Mouse (Mus musculus): Measurements from ENCODE around the gene Pex11b. TPM values are rescaled to one million over a fixed set of nuclear protein-coding genes. Genes with fewer than 3 reads are reported as not detected.
A peak's percentile ranks its signal among the peaks of the same experiment; 100 is the strongest.
"Not testable (repeated sequence)": the region's sequence is repeated elsewhere in the genome, so short reads cannot be mapped to it uniquely, and the experiment has no call there.

Pex11b gene
- polyA plus RNA-seq, 1 experiment from 2014 or later = 52.6 TPM

DNA sequence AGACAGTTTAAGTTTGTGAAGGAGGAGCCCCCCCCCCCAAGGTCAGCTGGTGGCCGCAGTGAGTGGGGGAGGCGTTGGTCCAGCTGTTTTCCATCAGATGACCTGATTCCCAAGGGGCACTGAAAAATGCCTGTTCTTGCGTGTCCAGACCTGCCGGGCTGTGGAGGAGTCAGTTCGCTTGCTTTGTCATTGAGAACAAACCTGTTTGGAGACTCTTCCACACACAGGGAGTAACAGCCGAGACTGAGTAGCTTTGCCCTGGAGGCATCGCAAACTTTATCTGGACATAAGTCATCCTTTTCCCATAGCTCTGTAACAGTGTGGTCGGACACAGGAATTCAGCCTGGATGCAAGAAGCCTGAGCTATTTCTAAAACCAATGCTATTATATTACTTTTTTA, 39.3 kb downstream of the Pex11b start:
- no peak for DNase-seq (ENCODE audit: low spot score)

DNA sequence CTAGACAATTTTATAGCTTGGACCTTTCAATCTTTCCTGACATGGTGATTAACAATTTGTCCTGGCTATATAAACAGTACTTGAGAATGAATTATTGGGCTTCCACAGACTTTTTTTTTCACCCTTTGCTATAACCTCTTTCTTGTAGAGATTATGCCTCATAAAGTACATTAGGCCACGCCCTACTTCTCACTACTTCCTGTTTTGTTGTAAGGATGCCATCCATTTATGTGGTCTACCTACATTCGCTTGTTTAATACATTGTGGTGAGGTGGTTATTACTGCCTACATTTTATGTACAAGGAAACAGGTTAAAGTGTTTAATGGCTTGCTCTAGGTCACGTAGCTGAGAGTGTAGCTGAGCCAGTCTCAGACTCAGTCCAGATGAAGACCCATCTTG, 40.0 kb downstream of the Pex11b start:
- peak; percentile 19 for DNase-seq (ENCODE audit: low spot score)

DNA sequence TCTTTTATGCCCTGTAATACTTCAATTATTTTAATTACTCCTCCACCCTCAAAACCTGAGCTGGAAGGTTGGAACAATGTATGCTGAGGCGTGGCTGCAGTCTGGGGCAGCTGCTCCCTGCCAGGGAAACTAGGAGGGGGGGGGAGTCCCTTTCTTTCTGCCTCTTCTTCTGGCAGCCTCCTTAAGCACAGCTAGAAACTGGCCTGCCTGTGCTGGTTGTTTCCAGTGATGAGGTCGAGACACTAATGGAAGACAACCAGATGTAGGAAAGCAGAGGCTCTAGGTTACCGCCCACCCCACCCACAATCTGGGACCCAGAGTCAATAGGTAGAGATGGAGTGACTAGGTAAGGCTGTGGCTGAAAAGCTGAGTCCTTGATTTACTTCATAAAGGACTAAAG, 40.5 kb downstream of the Pex11b start:
- DNase-seq (ENCODE audit: low spot score) = no peak

DNA sequence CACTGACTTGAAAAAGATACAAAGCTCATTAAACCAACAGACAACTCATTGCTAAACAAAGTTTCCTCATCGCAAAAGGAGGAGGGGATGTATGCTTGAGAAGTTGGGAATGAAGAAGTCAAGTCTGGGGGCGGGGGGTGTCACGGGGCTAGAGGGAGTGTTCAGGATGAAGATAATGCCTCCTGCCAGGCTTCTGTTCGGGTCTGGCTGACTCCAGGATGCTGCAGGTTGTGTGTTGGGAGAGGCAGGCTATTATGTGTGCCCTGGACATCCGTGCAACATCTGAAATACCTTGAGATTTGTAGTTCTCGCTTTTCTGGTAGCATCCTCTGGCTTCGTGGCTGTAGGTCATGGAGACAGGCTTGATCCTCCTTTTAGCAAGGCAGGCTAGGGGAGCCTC, 43.3 kb downstream of the Pex11b start:
- DNase-seq (ENCODE audit: low spot score) = no peak

DNA sequence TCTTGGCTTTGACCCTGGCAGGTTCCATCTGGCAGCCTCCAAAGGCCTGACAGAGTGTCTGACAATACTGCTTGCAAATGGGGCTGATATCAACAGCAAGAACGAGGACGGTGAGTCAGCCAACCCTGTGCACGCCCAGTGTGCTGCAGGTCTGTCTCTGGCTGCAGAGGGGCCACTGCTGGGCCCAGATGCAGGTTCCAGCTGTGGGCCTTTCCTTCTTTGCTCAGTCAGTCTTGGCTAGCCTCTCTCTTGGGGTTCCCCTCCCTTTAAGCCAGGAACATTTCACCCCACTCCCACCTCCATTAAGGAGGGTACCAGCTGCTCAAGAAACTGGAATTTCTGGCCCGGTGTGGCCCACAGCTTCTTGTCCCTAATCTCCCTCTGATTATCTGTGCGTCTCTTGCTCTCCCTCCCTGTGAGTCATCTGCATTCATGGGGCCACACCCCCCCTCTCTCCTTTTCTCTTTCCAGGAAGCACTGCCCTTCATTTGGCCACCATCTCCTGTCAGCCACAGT, 44.0 kb downstream of the Pex11b start:
- no peak for DNase-seq (ENCODE audit: low spot score)

DNA sequence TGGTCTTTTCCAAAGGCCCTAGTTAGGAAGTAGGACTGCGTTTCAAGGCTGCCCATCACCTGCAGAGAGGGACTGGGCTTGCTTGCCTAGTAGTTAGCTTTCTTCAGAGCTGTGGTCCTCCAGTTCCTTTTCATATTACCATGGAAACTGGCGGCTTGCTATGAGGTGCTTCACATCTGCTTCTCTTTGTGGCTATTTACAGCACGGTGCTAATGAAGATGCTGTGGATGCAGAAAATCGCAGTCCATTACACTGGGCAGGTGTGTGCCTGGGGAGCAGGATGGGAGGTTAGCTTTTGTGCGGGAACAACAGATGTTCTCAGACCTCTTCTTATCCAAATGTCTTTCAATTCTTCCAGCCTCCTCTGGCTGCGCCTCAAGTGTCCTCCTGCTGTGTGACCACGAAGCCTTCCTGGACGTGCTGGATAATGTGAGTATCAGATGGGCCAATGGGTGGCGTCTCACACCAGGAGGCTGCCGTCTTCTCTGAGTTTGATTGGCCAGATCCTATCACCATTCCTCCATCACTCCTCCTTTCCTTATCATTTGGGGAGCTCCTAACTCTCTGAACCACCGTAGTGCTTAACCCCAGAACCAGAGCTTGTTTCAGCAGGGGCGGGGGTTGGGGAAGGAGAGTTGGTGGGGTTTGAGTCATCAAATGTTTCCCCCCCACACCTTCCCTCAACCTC, 45.2 kb downstream of the Pex11b start:
- no peak for DNase-seq (ENCODE audit: low spot score)

DNA sequence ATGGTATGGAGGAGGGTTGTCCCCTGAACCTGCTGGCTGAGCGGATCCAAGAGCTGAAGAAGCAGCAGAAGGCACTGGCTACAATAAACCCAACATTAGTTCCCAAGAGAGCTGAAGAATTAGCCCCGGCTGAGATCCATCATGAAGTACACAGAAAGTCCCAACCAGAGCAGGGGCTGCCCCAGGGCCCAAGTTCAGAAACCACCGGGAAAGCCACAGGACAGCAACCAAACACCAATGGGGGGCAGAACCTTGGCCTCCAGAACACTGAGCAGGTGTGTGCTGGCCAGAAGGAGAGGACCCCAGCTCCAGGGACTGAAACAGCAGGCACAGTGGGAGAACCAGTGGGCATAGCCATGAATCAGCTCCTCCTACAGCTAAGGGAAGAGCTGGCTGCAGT, 48.3 kb downstream of the Pex11b start:
- DNase-seq (ENCODE audit: low spot score) = no peak

DNA sequence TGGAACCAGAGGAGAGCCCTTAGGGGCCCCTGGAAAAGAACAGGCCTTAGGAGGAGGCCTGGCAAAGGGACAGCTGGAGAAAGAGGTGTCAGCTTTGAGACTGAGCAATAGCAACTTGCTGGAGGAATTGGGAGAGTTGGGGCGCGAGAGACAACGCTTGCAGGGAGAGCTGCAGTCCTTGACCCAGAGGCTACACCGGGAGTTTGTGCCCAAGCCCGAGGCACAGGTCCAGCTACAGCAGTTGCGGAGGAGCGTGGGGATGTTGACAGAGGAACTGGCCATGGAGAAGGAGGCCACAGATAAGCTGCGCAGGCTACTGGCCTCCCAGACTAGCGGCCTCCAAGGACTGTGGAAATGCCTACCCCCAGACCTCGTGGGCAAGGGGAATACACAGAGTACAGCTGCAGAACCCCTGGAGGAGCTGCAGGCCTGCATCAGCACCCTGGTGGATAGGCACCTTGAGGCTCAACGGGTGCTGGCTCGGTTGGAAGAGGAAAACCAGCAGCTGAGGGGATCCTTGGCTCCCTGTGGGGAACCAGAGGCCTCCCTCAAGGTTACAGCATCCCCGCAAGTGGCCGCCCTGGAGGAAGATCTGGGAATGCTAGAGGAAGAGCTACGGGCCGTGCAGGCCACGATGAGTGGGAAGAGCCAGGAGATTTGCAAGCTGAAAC, 49.1 kb downstream of the Pex11b start:
- DNase-seq (ENCODE audit: low spot score) = no peak

DNA sequence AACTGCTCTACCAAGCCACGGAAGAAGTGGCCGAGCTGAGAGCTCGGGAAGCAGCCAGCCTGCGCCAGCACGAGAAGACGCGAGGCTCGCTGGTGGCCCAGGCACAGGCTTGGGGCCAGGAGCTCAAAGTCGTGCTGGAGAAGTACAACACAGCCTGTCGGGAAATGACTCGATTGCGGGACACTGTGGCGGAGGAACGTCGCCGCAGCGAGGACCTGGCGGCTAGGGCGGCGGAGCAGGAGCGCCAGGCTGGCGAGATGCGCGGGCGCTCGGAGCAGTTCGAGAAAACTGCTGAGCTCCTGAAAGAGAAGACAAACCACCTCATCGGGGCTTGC, 49.6 kb downstream of the Pex11b start:
- DNase-seq (ENCODE audit: low spot score) = no peak

DNA sequence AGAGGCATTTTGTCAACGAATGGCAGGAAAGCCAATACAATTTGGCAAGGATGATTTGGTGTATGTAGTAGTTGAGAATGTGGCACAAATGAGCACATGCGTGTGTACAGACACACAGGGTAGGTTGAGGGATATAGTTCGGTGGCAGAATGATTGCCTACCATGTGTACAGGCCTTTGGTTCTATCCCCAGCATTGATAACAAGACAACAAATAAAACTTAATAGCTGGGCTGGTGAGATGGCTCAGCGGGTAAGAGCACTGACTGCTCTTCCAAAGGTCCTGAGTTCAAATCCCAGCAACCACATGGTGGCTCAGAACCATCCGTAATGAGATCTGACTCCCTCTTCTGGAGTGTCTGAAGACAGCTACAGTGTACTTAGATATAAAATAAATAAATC, 50.9 kb downstream of the Pex11b start:
- DNase-seq (ENCODE audit: low spot score) = not testable (repeated sequence)

DNA sequence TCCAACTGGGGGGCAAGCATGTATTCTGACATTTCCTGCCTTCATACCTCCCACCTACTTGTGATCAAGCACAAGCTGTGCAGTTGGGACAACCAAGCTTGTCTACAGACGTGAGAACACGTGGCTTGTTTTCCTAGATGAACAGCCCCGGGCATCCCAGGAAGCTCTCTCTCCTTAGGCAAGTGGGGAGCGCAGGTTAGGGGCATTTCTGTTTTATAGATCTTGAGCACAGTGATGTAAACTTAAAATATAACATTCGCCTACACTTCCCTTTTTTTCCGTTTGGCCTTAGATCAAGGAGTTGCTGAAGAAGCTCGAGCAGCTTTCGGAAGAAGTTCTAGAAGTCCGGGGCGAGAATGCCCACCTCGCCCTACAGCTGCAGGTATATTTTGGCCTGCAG, 53.7 kb downstream of the Pex11b start:
- no peak for DNase-seq (ENCODE audit: low spot score)

DNA sequence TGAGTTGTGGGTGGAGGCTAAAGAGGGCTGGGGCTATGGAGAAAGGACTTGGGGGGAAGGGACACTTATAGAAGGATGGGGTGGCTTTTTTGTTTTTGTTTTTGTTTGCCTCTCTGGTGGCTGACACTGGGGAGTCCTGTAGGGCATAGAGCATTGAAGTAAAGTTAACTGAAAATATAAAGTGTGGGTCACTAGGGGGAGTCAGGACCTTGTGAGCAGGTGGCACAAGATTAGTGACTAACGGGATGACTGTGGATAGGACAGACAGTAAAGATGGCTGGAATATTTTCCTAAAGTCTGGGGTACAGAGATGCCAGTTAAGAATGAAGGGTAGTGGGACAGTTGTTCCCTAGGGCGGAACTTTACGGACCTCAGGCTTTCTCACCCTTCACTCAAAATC, 55.1 kb downstream of the Pex11b start:
- DNase-seq (ENCODE audit: low spot score) = no peak

DNA sequence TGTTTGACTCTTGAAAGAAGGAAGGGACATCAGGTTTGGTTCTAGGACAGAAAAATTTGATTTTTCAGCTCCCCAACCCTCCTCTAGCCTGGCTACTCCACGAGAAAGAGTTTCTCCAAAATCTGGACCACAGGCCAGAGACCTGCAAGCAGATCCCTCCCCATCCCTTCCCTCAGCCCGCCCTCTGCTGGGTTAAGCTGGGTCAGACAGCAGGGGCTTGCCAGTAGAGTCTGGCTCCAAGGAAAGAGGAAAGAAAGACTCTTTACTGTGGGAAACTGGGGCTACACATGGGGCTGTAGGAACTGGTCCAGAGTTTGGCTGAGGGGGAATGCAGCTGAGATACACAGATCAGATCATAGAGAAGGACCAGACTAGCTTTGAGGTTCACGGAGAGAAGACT, 57.3 kb downstream of the Pex11b start:
- no peak for DNase-seq (ENCODE audit: low spot score)

DNA sequence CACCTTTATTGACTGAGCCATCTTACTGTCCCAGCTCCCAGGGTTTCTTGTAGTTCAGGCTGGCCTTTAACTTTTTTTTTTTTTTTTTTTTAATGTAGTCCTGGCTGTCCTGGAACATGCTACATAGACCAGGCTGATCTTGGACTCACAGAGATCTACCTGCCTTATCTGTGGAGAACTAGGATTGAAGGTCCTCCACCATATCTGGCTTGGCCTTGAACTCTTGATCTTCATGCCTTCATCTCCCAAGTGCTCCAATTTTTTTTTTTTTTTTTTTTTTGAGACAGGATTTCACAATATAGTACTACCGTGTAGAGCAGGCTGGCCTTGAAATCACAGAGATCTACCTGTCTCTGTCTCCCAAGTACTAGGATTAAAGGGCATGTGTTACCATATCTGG, 58.4 kb downstream of the Pex11b start:
- no peak for DNase-seq (ENCODE audit: low spot score)

Other genes starting within 250 kb of the Pex11b start
- 0.46 and 0.55 TPM in 2 replicates for gene BC107364, start 183.1 kb upstream of the Pex11b start, polyA plus RNA-seq (2015; fragmentation: Nextera tagmentation; extraction: Ambion mirVana)
- gene Hfe2, start 110.2 kb upstream of the Pex11b start, polyA plus RNA-seq (2015; fragmentation: Nextera tagmentation; extraction: Ambion mirVana) = 0.13 and 0.18 TPM in 2 replicates
- 260 TPM in 2 replicates for gene Txnip, start 77.4 kb upstream of the Pex11b start, polyA plus RNA-seq (2015; fragmentation: Nextera tagmentation; extraction: Ambion mirVana)
- gene Gm16253, start 58.4 kb upstream of the Pex11b start, polyA plus RNA-seq (2015; fragmentation: Nextera tagmentation; extraction: Ambion mirVana) = 0.42 and 0.46 TPM in 2 replicates
- 25.8 and 28.8 TPM in 2 replicates for gene Polr3gl, start 41.2 kb upstream of the Pex11b start, polyA plus RNA-seq (2015; fragmentation: Nextera tagmentation; extraction: Ambion mirVana)
- 0.07 and 0.09 TPM in 2 replicates for gene Ankrd34a, start 38.7 kb upstream of the Pex11b start, polyA plus RNA-seq (2015; fragmentation: Nextera tagmentation; extraction: Ambion mirVana)
- gene Lix1l, start 34.2 kb upstream of the Pex11b start, polyA plus RNA-seq (2015; fragmentation: Nextera tagmentation; extraction: Ambion mirVana) = 1.7 TPM in 2 replicates
- gene Rbm8a, start 5.4 kb upstream of the Pex11b start, polyA plus RNA-seq (2015; fragmentation: Nextera tagmentation; extraction: Ambion mirVana) = 146 and 155 TPM in 2 replicates
- gene Gm42957, start 98 bp downstream of the Pex11b start, polyA plus RNA-seq (2015; fragmentation: Nextera tagmentation; extraction: Ambion mirVana) = not detected in 2 replicates
- gene Itga10, start 10.2 kb downstream of the Pex11b start, polyA plus RNA-seq (2015; fragmentation: Nextera tagmentation; extraction: Ambion mirVana) = 0.31 and 0.35 TPM in 2 replicates
- gene Ankrd35, start 34.8 kb downstream of the Pex11b start, polyA plus RNA-seq (2015; fragmentation: Nextera tagmentation; extraction: Ambion mirVana) = 1.5 and 1.9 TPM in 2 replicates
- 11.9 and 12.3 TPM in 2 replicates for gene Pias3, start 61.0 kb downstream of the Pex11b start, polyA plus RNA-seq (2015; fragmentation: Nextera tagmentation; extraction: Ambion mirVana)
- gene Nudt17, start 73.2 kb downstream of the Pex11b start, polyA plus RNA-seq (2015; fragmentation: Nextera tagmentation; extraction: Ambion mirVana) = 19.5 and 20.7 TPM in 2 replicates
- 31.8 and 34.5 TPM in 2 replicates for gene Polr3c, start 92.3 kb downstream of the Pex11b start, polyA plus RNA-seq (2015; fragmentation: Nextera tagmentation; extraction: Ambion mirVana)
- gene Rnf115, start 92.3 kb downstream of the Pex11b start, polyA plus RNA-seq (2015; fragmentation: Nextera tagmentation; extraction: Ambion mirVana) = 65.9 and 73.2 TPM in 2 replicates
- 1.2 and 1.4 TPM in 2 replicates for gene Pdzk1, start 193.9 kb downstream of the Pex11b start, polyA plus RNA-seq (2015; fragmentation: Nextera tagmentation; extraction: Ambion mirVana)
- gene Cd160, start 194.0 kb downstream of the Pex11b start, polyA plus RNA-seq (2015; fragmentation: Nextera tagmentation; extraction: Ambion mirVana) = 26.3 and 29.8 TPM in 2 replicates

All from thymus, postnatal 0 days (tissue).